Mouse (Mus musculus) hindbrain, postnatal 0 days (tissue): ENCODE measurements around the gene Gstt1. TPM values are rescaled to one million over a fixed set of nuclear protein-coding genes. Genes with fewer than 3 reads are reported as not detected.
A peak's percentile ranks its signal among the peaks of the same experiment; 100 is the strongest.

ENCODE experiments used
- ATAC-seq: fragments of 200-750 bp; cut with Nextera tagmentation; 2 replicates; pipeline ENCODE4 v1.8.0; 2017; ENCODE audit warnings: mild to moderate bottlenecking, moderate TSS enrichment, moderate library complexity
- DNase-seq: peaks from one replicate; pipeline ENCODE4 v3.0.0-alpha.2; 2015; ENCODE audit warnings: low spot score
- H3K27ac ChIP-seq: fragments of 300-500 bp; sonication (generic); 2 replicates; pipeline ENCODE4 v1.5.1; 2014; ENCODE audit warnings: mild to moderate bottlenecking
- H3K27me3 ChIP-seq: fragments of 300-500 bp; sonication (generic); 2 replicates; pipeline ENCODE4 v1.6.1; 2014; ENCODE audit warnings: low read length, mixed read lengths; ENCODE audit not compliant: insufficient read depth
- H3K36me3 ChIP-seq: fragments of 300-500 bp; sonication (generic); 2 replicates; pipeline ENCODE4 v1.6.1; 2014; ENCODE audit warnings: low read length, mixed read lengths; ENCODE audit not compliant: insufficient read depth
- H3K4me1 ChIP-seq: fragments of 300-500 bp; sonication (generic); 2 replicates; pipeline ENCODE4 v1.6.1; 2014; ENCODE audit warnings: antibody characterized with exemption, low read length, mixed read lengths; ENCODE audit not compliant: insufficient read depth
- H3K4me2 ChIP-seq: fragments of 300-500 bp; sonication (generic); 2 replicates; pipeline ENCODE4 v1.6.1; 2014; ENCODE audit warnings: low read depth, mild to moderate bottlenecking, low read length, moderate library complexity, mixed read lengths
- H3K4me3 ChIP-seq: fragments of 300-500 bp; sonication (generic); 2 replicates; pipeline ENCODE4 v1.5.1; 2014; ENCODE audit warnings: low read length
- H3K9ac ChIP-seq: fragments of 300-500 bp; sonication (generic); replicated peaks from 2 replicates; pipeline ENCODE4 v1.6.1; 2014; ENCODE audit warnings: mild to moderate bottlenecking, low read length, moderate library complexity, mixed read lengths
- H3K9me3 ChIP-seq: fragments of 300-500 bp; sonication (generic); 2 replicates; pipeline ENCODE4 v1.6.1; 2016; ENCODE audit warnings: low read length, mixed read lengths
- CTCF ChIP-seq: IDR thresholded peaks from 2 replicates; pipeline ENCODE4 v1.5.1; 2016; ENCODE audit warnings: antibody characterized with exemption, control low read depth, low read depth
- WGBS: fragments of 180-500 bp; shearing (Covaris S2); extraction: QIAGEN DNeasy Blood & Tissue Kit; methylation state at CpG from one replicate; pipeline ENCODE4 v1.1.7; 2014; 5-methylcytosine and 5-hydroxymethylcytosine counted together
- polyA plus RNA-seq: library from polyadenylated mRNA; unstranded; fragments of >200 nt; fragmentation: Nextera tagmentation; extraction: Ambion mirVana; gene quantifications from 2 replicates; pipeline ENCODE4 v1.2.1, GENCODE M21; 2015
- total RNA-seq: library from RNA; depleted of rRNA; stranded (reverse); fragments of >200 nt; gene quantifications from 2 replicates; pipeline ENCODE4 v1.2.3, GENCODE M21; 2014; rRNA removed

The Gstt1 gene
- total and polyA plus RNA-seq, 2 experiments from 2014 or later: 20.8 to 38.1 TPM

- peak; percentile 90 for ATAC-seq
- Histone ChIP-seq H3K36me3 (peaks cover 64% of the 10 kb centered on the region), H3K27me3 (no peaks in the 10 kb centered on the region), H3K4me1 (no peaks in the 10 kb centered on the region), H3K9ac (no peak overlapping the region), H3K27ac (peak overlapping the region; percentile 36; the same call in 1 of the 2 replicates), H3K4me2 (no peak overlapping the region), H3K4me3 (no peak overlapping the region), H3K9me3 (no peaks in the 10 kb centered on the region)
- WGBS: 37% methylated on average over 3 of the region's 3 CpGs
- TF ChIP-seq CTCF: peak; percentile 98
- DNase-seq: peak; percentile 93
These were observed 54.4 kb downstream of the Gstt1 start for GRCm38 (mm10) chr10:75744017-75744416.

GRCm38 (mm10) chr10:75743369-75743768 is 55.0 kb downstream of the Gstt1 start:
- Histone ChIP-seq H3K4me2 (no peak overlapping the region), H3K4me3 (no peak overlapping the region), H3K9ac (no peak overlapping the region), H3K27ac (no peak overlapping the region), H3K27me3 (no peaks in the 10 kb centered on the region), H3K9me3 (no peaks in the 10 kb centered on the region), H3K36me3 (peaks cover 67% of the 10 kb centered on the region), H3K4me1 (no peaks in the 10 kb centered on the region)
- WGBS: 77% methylated on average over 12 of the region's 12 CpGs
- DNase-seq: peak; percentile 24
- no peak for TF ChIP-seq CTCF
- no peak for ATAC-seq

GRCm38 (mm10) chr10:75740866-75741265 is 57.5 kb downstream of the Gstt1 start:
- peaks cover 59% of the 10 kb centered on the region for H3K36me3 ChIP-seq
- H3K4me2 ChIP-seq: no peak overlapping the region
- no peak overlapping the region for H3K9ac ChIP-seq
- no peak for TF ChIP-seq CTCF
- H3K4me3 ChIP-seq: no peak overlapping the region
- H3K27ac ChIP-seq: no peak overlapping the region
- H3K4me1 ChIP-seq: no peaks in the 10 kb centered on the region
- 93% methylated on average over 3 of the region's 3 CpGs for WGBS
- DNase-seq: no peak
- H3K9me3 ChIP-seq: no peaks in the 10 kb centered on the region
- no peak for ATAC-seq
- no peaks in the 10 kb centered on the region for H3K27me3 ChIP-seq

Other genes starting within 250 kb of the Gstt1 start
- gene Lrrc75b, start 238.3 kb downstream of the Gstt1 start, total RNA-seq: 30.3 and 31.4 TPM in 2 replicates
- gene Lrrc75b, start 238.3 kb downstream of the Gstt1 start, polyA plus RNA-seq: 26.0 and 26.4 TPM in 2 replicates
- gene Ggt1, start 237.0 kb downstream of the Gstt1 start, total RNA-seq: 3.2 and 7.6 TPM in 2 replicates
- 1.0 and 1.2 TPM in 2 replicates for gene Ggt1, start 237.0 kb downstream of the Gstt1 start, polyA plus RNA-seq
- gene Ggt5, start 209.2 kb downstream of the Gstt1 start, total RNA-seq: 2.8 and 3.4 TPM in 2 replicates
- 2.3 TPM in 2 replicates for gene Ggt5, start 209.2 kb downstream of the Gstt1 start, polyA plus RNA-seq
- 14.4 and 14.9 TPM in 2 replicates for gene Susd2, start 154.6 kb downstream of the Gstt1 start, total RNA-seq
- 11.2 and 11.4 TPM in 2 replicates for gene Susd2, start 154.6 kb downstream of the Gstt1 start, polyA plus RNA-seq
- 92.9 and 96.4 TPM in 2 replicates for gene Cabin1, start 34.2 kb downstream of the Gstt1 start, total RNA-seq
- gene Cabin1, start 34.2 kb downstream of the Gstt1 start, polyA plus RNA-seq: 30.1 and 33.6 TPM in 2 replicates
- gene Ddt, start 25.2 kb downstream of the Gstt1 start, total RNA-seq: 63.6 and 67.4 TPM in 2 replicates
- 115 and 120 TPM in 2 replicates for gene Ddt, start 25.2 kb downstream of the Gstt1 start, polyA plus RNA-seq
- not detected in 2 replicates for gene Gm20441, start 17.6 kb downstream of the Gstt1 start, total RNA-seq
- not detected in 2 replicates for gene Gm20441, start 17.6 kb downstream of the Gstt1 start, polyA plus RNA-seq
- gene Gstt3, start 17.2 kb downstream of the Gstt1 start, total RNA-seq: 1.8 and 3.2 TPM in 2 replicates
- 2.8 and 4.2 TPM in 2 replicates for gene Gstt3, start 17.2 kb downstream of the Gstt1 start, polyA plus RNA-seq
- not detected in 2 replicates for gene Gstt4, start 24.0 kb upstream of the Gstt1 start, total RNA-seq
- gene Gstt4, start 24.0 kb upstream of the Gstt1 start, polyA plus RNA-seq: not detected in 2 replicates
- 2.1 and 10.2 TPM in 2 replicates for gene Gstt2, start 38.8 kb upstream of the Gstt1 start, total RNA-seq
- 9.3 and 11.1 TPM in 2 replicates for gene Gstt2, start 38.8 kb upstream of the Gstt1 start, polyA plus RNA-seq
- 1,072 and 1,222 TPM in 2 replicates for gene Mif, start 61.7 kb upstream of the Gstt1 start, total RNA-seq
- gene Mif, start 61.7 kb upstream of the Gstt1 start, polyA plus RNA-seq: 1,792 and 1,891 TPM in 2 replicates
- gene Derl3, start 94.8 kb upstream of the Gstt1 start, total RNA-seq: 0.79 and 1.8 TPM in 2 replicates
- gene Derl3, start 94.8 kb upstream of the Gstt1 start, polyA plus RNA-seq: 0.63 and 0.74 TPM in 2 replicates
- gene Smarcb1, start 123.0 kb upstream of the Gstt1 start, total RNA-seq: 142 and 156 TPM in 2 replicates
- gene Smarcb1, start 123.0 kb upstream of the Gstt1 start, polyA plus RNA-seq: 197 and 199 TPM in 2 replicates
- 327 and 332 TPM in 2 replicates for gene Chchd10, start 134.5 kb upstream of the Gstt1 start, total RNA-seq
- 304 and 312 TPM in 2 replicates for gene Chchd10, start 134.5 kb upstream of the Gstt1 start, polyA plus RNA-seq
- gene Mmp11, start 137.9 kb upstream of the Gstt1 start, total RNA-seq: 6.1 and 9.5 TPM in 2 replicates
- gene Mmp11, start 137.9 kb upstream of the Gstt1 start, polyA plus RNA-seq: 7.8 and 8.3 TPM in 2 replicates
- 0.73 TPM in 1 of 2 replicates, not detected in the other for gene Gm867, start 142.1 kb upstream of the Gstt1 start, total RNA-seq
- gene Gm867, start 142.1 kb upstream of the Gstt1 start, polyA plus RNA-seq: 2.3 and 2.4 TPM in 2 replicates
- not detected in 2 replicates for gene Vpreb3, start 144.5 kb upstream of the Gstt1 start, total RNA-seq
- 0.52 and 0.75 TPM in 2 replicates for gene Vpreb3, start 144.5 kb upstream of the Gstt1 start, polyA plus RNA-seq
- not detected in 2 replicates for gene Gm5134, start 155.9 kb upstream of the Gstt1 start, total RNA-seq
- not detected in 2 replicates for gene Gm5134, start 155.9 kb upstream of the Gstt1 start, polyA plus RNA-seq
- gene Zfp280b, start 234.1 kb upstream of the Gstt1 start, total RNA-seq: 6.8 and 7.9 TPM in 2 replicates
- gene Zfp280b, start 234.1 kb upstream of the Gstt1 start, polyA plus RNA-seq: 10.0 and 10.5 TPM in 2 replicates